Mouse (Mus musculus): ENCODE data around the gene Rfx1.

Gene Rfx1

DNA sequence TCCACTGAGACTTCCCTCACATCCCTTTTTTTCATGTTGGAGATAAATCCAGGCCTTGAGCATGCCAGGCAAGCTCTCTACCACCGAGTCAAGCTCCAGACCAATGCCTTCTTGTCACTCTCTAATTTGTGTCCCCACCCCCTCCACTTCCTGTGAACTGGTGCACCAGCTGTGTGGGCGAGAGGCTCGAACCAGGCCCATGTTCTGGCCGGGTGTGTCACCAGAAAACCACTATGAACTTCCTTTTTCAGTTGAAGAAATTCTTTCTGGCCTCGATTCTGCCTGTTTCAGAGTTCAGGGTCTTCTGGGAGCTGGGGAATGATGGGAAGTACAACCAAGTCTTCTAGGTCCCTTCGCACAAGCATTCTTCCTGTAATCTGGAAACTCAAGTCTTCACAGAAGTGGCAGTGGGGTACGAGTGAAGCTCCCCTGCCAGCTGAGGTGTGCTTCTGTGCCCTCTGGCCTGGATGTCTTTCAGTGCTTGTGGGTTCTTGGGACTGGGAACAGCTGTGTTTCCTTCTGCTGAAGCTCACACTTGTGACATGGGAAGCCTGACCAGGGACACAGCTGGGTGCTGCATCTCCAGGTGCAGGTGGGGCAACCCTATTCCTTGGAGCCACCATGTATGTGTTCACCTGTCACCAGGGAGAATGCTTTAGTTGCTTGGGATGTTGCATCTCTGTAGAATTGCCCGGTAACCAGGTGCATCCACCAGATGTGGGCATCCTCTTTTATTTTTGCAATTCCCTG, 2.6 kb upstream of the Rfx1 start:
- no peak for DNase-seq

DNA sequence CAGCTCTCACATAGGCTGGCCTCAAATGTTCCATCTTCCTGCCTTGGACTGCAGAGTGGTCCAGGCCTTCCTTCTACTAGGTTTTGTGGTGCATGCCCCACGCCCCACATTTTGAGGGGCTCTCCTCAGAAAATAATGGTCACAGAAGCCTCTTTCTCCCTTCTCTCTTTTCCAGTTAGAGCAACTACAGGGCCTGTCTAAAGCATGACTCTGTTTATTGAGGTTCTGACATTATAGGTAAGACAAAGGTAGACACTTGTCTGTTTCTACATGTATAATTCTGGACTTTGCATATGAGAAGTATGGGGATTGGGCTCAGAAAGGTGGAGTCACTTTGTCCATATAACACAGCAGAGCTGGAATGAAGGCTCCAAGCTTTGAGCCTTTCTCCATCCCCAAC, 1.6 kb upstream of the Rfx1 start, which contains the start of gene Gm10643:
TSS of gene Gm10643 (minus strand) at position 101 of the 400 bp plus-strand sequence.
- DNase-seq, result no peak

DNA sequence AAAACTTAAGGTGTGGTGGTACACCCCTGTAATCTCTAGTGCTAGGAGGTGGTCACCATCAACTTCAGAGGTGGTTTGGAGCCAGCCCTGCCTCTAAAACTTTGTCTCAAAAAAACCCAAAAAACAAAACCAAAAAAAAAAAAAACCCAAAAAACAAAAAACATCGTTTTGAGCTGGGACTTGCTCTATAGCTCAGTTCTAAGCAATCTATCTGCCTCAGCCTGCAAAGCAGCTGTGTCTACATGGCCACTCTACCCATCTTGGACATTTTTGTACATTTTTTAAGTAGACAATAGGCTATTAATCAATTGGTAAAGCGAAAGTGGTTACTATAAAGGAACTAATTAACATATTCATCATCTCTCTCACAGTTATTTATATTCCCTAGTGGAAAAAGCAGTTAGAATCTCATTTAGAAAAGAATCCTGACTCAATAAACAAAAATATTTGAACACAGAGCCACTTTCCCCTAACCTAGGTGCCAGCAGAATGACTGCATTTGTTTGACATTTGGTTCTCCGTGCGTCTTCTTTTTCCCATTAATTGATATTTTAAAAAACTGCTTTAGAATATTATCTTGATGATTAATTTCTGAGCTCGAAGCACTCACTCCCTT, 1.1 kb upstream of the Rfx1 start:
- no peak for DNase-seq

DNA sequence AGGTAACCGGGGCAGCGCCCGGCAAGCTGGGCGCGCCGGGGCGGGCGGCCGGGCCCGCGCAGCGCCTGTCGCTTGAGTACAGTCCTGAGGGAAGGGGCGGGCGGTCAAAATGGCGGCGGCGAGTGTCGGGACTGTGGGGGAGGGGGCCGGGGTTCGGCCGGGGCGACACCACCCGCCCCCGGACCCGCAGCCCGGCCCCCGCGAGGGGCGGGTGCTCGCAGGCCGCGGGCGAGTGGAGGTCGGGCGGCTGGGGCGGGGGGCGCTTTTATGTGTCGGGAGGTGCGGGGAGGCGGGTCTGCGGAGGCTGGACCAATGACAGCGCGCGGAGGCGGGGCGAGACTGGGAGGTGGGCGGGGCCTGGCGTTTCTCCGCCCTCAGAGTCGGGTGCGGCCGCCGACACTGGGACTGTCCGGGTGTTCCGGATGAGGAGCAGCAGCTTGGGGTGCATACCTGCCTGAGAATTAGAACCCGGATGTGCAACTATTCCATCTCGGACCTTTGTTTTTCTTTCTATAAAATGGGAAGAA, 476 bp downstream of the Rfx1 start:
- peak; percentile 92 for DNase-seq

DNA sequence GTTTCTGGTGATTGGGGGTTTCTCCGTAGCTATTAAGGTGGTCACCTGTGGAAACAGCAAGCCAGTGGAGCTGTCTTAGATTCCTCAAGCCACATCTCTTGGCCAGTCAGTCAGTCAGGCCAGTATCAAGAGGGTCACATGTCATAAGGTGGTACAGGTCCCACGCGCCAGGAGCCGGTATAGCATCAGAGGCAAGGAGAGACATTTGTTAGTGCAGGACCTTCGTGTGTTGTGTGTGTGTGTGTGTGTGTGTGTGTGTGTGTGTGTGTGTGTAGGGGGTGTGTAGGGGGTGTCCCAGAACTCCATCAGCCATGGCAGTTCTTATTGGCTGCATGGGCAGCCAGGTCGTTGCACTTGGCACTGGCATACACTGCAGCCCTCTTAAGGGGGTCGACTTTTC, 1.3 kb downstream of the Rfx1 start:
- no peak for DNase-seq

DNA sequence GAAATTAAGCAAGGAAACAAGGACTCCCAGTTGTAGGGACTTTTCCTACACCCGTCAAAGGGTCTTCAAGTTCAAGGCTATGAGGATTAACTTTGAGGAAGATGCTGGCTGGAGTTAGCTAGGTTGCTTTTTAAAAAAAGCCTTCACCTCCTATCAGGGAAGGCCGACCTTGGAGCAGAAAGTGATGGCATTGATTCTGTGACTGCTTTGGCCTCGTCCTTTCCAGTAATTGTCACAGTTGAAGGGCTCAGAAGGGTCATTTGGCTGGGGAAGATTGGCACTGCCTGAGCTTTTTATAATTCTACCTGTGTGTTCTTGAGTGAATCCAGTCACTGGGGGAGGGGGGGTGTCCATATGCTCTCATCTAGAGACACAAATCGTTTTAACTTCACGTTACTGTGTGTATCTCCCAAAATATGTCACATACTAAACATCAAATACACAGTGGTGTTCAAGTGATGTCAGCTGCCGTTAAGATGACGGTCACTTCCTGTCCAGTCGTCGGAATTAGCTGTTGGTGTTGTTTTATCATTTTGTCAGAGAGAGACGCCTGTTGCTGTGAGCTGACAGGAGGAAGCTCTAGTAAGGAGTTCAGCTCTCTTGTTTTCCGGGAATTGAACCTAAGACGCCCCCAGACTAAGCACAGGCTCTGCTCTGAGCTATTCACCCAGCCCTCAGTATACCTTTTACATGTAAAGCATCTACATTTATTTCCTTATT, 1.8 kb downstream of the Rfx1 start:
- DNase-seq, result no peak

DNA sequence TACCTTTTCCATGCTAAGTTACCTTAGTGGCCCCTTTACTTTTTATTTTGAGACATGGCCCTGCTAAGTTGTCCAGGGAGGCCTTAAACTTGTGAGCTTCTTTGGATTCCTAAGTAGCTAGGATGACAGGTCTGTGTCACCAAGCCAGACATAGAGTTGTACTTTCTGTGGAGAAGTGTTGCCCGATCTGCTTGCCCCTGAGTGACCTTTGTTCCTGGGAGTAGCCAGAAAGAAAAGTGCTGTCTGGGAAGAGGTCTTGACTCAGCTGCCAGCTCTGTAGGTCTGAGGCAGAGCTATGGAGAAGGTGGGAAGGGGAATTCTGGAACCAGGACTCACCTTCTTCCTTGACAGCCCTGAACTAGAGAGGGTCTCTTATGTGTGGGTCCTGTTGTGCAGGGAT, 2.5 kb downstream of the Rfx1 start:
- DNase-seq, result no peak

DNA sequence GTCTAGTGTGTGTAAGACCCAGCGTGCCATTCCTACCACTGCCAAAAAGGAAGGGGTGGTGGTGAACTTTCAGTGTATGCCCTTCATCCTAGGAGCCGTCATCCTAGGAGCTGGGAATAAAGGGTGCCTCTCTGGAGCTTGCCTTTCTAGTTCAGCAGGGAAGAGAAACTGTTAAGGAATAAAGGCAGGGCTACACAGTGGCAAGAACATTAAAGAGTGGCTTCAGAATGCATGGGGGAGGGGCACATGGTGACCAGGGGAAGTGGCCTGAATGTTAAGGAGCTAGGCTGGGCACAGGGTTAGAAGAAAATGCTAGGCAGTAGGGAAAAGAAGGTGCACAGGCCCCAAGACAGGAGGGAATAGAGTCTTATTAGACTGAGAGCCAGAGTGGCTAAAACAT, 3.1 kb downstream of the Rfx1 start:
- no peak for DNase-seq

DNA sequence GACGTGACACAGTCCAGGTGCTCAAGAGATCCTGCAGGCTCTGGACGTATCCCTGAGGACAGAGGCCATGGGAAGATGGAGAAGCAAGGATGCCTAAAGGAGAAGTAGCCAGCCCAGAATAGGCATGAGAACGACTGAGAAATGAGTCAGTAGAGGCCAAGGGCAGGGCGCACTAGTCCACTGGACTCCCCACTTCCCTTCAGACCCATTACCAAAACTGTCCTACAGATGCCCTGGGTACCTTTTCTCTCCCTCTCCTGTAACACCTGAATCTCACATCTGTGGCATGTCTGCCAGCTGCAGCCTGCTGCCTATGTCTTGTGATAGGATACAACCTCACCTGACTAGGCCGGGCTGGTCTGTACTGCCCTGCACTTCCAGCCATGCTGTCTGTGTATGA, 3.6 kb downstream of the Rfx1 start:
- DNase-seq, result no peak

DNA sequence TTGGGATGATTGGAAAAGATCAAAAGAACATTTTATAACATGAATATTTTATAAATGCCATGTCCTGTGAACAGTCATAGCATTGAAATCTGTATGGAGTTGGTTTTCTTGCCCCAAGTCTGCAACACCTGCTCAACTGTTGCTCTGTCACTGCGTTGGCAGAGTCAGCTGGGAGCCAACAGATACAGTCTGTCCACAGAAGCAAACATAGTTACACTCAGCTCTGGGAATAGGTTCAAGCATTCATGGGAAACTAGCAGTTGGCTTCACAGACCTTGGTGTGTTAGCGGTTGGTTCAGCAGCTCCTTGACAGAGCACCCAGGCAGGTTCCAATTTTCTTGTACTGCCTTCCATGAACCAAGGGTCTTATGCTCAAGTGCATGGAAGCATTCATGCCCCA, 4.0 kb downstream of the Rfx1 start:
- no peak for DNase-seq

DNA sequence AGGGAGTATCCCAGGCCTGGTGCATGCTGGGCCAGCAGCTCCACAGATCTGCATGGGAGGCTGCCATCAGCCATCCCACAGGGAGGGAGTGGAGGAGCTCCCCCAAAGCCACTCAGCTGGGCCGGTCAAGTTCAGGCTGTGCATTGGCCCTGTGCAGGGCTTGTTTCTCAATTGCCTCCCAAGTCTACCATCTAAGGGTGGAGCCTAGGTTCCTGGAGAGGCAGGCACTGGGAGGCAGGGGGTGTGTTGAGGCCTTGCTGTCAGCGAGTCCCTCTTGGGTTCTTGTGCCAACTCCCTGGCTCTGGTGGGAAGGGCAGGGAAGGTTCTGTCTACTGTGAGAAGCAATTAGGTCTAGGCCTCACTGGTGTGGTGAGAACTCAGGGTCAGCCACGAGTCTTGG, 5.3 kb downstream of the Rfx1 start:
- no peak for DNase-seq

DNA sequence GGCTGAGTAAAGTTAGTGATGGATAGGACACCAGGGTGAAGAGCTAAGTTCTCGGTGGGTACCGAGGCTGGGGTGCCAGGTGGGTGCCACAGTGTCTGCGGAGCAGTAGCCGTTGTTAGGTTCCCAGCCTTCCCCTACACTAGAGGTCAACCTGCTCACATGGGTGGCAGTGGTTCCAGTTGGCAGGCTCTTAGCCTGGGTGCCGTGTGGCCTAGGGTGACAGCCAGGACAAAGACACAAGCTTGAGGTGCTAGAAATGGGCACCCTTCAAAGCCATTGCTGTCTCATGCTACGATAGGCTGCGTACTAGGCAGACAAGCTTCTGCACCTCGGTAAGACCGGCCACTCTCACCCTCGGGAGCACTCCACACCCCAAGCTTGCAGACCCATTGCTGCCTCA, 5.7 kb downstream of the Rfx1 start:
- DNase-seq, result no peak

DNA sequence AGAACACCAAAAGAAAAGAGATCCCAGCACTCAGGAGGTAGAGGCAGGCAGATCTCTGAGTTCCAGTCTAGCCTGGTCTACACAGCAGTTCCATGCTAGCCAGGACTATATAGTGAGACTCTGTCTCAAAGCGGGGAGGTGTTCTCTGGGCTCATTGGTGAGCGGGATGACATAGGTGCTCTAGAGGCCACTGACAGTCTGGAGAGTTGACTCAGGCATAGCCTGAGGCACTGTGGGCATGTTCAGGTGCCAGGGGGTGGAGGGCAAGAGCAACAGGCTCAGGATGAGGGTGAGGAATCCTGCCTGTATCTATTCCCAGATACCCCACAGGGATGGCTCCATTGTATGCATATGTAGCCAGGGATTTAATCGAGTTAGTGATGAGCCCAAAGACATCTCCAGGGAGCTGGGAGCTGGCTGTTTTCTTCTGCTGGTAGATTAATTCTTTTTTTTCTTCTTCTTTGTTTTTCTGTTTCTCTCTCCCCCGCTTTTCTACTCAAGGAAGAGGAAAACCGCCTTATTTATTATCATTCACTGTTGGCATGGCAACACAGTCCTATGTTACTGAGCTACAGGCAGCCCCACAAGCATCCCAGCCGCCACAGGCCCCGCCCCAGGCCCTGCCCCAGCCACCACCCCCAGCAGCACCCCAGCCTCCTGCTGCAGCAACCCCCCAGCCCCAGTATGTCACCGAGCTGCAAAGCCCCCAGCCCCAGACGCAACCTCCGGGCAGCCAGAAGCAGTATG, 6.8 kb downstream of the Rfx1 start:
- no peak for DNase-seq

DNA sequence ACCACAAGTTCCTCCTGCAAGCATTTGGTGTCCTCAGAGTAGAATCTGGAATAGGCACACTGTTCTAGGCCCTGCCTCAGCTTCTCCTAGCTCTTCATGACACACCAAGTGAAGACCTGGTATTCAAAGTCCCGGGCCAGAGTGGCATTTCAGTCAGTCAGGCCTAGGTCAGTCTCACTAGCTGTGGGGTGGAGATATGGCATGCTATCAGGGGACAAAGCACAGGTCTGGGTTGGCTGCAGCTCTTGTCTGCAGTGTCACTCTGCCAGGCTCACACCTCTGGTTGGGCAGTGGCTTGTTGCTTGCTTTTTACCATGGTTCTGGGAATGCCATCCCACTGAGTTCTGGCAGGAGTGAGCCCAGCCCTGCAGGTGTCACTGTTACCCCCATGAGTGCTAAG, 9.8 kb downstream of the Rfx1 start:
- no peak for DNase-seq

DNA sequence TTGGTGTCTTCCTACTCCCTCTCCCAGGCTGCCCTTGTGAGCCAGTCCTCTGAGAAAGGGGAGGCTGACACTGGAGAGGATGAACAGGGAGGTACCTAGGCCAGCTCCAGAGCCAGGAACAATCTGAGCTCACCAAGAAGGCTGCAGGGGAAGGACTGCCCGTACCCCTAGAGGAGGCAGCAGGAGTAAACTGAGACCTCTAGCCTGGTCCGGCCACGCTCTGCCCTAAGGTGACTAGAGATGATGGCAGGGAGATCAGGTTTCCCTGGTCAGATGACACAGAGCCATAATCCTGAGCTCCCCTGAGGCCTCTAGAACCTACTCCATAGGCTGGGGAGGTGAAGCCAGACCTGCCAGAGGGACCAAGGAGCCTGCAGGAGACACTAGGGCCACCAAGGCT, 10.2 kb downstream of the Rfx1 start:
- DNase-seq, result no peak

DNA sequence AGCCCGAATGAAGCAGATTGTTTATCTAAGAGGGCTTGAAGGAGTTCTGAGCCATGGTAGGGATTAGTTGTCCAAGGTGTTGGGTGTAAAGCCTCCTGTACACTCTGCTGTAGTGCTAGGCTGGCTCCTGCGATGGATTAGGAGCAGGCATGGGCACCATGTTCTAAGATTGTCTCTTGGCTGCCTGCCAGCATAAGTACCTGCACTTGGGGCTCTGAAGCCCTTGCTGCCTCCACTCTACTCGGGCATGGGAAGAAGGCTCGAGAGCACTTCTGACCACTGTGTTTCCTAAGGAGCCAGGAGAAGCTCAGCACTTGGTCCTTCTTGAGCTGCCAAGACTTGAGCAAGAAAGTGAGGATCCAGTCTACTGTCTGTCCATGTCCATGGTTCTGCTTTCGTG, 12.6 kb downstream of the Rfx1 start:
- DNase-seq, result peak; percentile 27

DNA sequence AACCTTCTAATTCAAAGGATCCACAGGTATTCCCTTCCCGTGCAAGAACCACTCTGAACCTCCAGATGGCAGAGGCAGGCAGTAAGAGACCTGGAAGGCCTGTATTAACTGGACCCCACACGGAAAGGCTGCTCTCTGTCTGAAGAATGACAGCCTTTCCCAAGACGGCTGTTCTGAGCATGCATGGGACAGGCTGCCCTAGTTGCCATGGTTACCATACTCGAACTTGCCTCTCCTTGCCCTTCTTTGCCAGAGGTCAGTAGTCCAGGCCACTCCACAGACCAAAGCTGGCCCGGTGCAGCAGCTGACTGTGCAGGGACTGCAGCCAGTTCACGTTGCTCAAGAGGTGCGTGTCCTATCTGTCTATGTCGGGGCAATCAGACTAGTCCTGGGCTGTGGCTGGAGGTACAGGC, 17.2 kb downstream of the Rfx1 start:
- peak; percentile 60 for DNase-seq

DNA sequence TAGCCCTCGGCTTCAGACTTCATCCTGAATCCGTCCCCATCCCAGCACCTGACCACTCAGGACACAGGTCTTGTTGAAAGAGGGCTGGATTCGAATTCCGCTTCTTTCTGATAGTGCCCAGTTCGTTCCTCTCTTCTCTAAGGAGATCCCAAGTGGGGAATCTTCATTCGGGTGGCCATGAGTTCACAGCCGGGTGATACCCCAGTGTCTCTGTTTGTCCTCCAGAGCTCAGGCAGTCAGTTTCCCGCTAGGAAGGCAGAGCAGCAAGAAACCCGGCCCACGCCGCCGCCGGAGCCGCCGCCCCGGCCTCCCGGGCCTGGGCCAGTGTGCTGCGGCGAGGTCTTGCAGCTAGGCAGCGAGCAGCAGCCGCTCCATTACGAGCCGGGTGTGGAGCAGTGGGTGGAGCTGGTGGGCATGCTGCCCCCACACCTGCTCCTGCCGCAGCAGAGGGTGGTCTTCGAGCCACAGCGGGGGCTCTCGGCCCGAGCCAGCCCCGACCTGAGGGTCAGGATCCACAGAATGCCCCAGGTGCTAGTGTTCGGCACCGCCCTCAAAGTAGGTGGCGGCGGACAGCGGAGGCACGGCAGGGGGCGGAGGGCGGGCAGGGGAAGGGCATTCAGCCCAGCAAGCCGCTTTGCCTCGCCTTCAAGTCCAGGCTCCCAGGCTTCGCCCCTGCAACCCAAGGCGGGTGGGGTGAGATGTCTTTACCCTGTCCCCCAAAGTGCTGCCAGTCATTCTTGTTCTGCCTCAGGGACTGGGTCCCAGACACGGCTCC, 17.9 kb downstream of the Rfx1 start:
- DNase-seq, result peak; percentile 29

DNA sequence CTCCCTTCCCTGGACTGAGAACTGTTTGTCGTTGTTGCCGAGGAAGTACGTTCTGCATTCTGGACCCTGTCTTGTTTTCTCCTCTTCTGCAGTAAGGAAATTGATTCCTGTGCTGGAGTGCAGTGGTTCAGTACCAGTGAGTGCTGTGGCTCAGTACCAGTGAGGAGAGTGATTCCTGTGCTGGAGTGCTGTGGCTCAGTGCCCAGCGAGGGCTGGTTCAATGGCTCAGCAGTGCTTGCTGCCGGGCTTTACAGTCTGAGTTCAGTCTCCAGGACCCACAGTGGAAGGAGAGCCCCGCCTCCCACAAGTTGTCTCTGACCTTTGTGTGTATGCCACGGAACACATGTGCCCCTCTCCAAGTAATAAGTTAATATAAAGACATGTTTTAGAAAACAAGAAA, 20.5 kb downstream of the Rfx1 start:
- no peak for DNase-seq

DNA sequence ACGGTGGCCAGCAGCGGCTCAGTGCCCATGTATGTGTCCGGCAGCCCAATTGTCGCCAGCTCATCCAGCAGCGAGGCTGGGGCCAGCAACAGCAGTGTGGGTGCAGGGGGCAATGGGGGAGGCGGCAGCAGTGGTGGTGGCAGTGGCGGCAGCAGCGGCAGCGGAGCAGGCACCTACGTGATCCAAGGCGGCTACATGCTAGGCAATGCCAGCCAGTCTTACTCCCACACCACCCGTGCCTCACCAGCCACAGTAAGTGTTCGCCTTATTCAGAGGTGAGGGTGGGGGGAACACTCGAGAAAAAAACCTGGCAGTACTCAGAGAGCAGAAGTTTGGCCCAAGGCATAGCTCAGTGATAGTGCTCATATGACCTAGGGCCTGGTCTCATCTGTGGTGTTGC, 21.2 kb downstream of the Rfx1 start:
- DNase-seq, result no peak

DNA sequence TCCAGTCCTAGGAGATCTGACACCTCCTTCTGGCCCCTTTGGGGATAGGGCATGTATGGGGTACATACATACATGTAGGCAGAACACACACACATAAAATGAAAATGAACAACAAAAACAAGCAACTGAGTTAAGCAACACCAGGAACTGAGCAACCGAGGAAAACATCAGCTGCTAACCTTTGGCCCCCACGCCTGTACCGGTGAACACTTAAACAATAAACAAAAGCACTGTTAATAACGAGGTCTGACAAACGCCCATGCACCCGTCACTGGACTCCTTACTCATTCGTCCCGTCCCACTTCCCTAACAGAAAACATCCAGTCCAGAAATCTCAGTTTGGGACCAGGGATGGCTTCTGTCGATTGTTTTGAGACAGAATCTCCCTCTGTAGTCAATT, 22.6 kb downstream of the Rfx1 start:
- DNase-seq, result no peak

DNA sequence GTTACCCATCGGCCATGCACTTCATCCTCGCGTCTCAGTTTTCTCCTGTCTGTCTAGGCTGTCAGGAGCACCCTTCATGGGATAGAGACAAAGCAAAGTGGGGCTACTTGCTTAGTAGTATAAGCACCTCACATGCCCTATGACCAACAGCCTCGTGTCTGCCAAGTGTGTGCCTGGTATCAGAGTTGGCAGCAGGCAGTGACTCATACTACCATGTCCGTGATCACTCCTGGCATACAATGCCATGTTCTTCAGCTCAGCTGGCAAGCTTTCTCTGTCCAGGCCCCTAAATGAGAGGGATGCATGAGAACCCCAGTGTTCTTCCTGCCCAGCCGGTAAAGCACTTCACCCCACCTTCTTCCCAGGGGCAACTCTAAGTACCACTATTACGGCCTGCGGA, 24.0 kb downstream of the Rfx1 start:
- DNase-seq, result no peak
